Mouse (Mus musculus): ENCODE measurements around the gene Agmat. TPM values are rescaled to one million over a fixed set of nuclear protein-coding genes. Genes with fewer than 3 reads are reported as not detected.
A peak's percentile ranks its signal among the peaks of the same experiment; 100 is the strongest.

The Agmat gene
- polyA plus RNA-seq, 2 experiments, result 11.2 to 18.7 TPM

- Histone ChIP-seq H3K4me1 (replicated peaks; ENCODE audit: control insufficient read depth in 2 of 2, insufficient read depth in 2 of 2, low read length in 1 of 2) (peaks cover 5 to 8% of the 10 kb centered on the region in 2 experiments; a peak in 3 of 4 replicates), H3K36me3 (replicated peaks; ENCODE audit: control insufficient read depth, insufficient read depth, low read depth) (no peaks in the 10 kb centered on the region), H3K4me3 (ENCODE audit: insufficient read depth in 1 of 2, low read depth in 2 of 2, low read length in 2 of 2) (no peak overlapping the region), H3K9ac (replicated peaks) (no peak overlapping the region), H3K4me2 (ENCODE audit: low read depth) (no peak overlapping the region), H3K9me3 (ENCODE audit: control insufficient read depth, low read length) (no peaks in the 10 kb centered on the region), H3K27ac (no peak overlapping the region; the same call in 1 of the 2 replicates), H3K27me3 (ENCODE audit: control insufficient read depth, insufficient read depth, low read length) (no peaks in the 10 kb centered on the region)
- 60% methylated on average over 5 of the region's 5 CpGs for WGBS (ENCODE audit: insufficient replicate concordance)
- no peak for DNase-seq (ENCODE audit: low read depth in 3 of 3, low spot score in 3 of 3)
- ATAC-seq (ENCODE audit: insufficient read depth), result peak; percentile 12; the same call in 1 of the 2 replicates
- TF ChIP-seq CTCF (IDR thresholded peaks at IDR 0.05; ENCODE audit: low read depth) (no peak), EP300 (IDR thresholded peaks at IDR 0.05; ENCODE audit: low read depth) (no peak)
Observed at GRCm38 (mm10) chr4:141731766-141732165, 14.7 kb upstream of the Agmat start.

GRCm38 (mm10) chr4:141734446-141735205 lies 11.8 kb upstream of the Agmat start:
- peak overlapping the region; percentile 6 for H3K9ac ChIP-seq (replicated peaks)
- no peaks in the 10 kb centered on the region for H3K27me3 ChIP-seq (ENCODE audit: control insufficient read depth, insufficient read depth, low read length)
- peaks cover 5% of the 10 kb centered on the region in 2 experiments; a peak in 3 of 4 replicates for H3K4me1 ChIP-seq (replicated peaks; ENCODE audit: control insufficient read depth in 2 of 2, insufficient read depth in 2 of 2, low read length in 1 of 2)
- peak overlapping the region; percentile 32 to 37; a peak in 3 of 4 replicates for H3K4me3 ChIP-seq (ENCODE audit: insufficient read depth in 1 of 2, low read depth in 2 of 2, low read length in 2 of 2)
- H3K36me3 ChIP-seq (replicated peaks; ENCODE audit: control insufficient read depth, insufficient read depth, low read depth), result no peaks in the 10 kb centered on the region
- H3K9me3 ChIP-seq (ENCODE audit: control insufficient read depth, low read length), result no peaks in the 10 kb centered on the region
- H3K27ac ChIP-seq, result no peak overlapping the region; the same call in 1 of the 2 replicates
- H3K4me2 ChIP-seq (ENCODE audit: low read depth), result peak overlapping the region; percentile 64
- TF ChIP-seq EP300 (IDR thresholded peaks at IDR 0.05; ENCODE audit: low read depth) (no peak), CTCF (IDR thresholded peaks at IDR 0.05; ENCODE audit: low read depth) (no peak)
- 10% methylated on average over 24 of the region's 24 CpGs for WGBS (ENCODE audit: insufficient replicate concordance)
- DNase-seq (ENCODE audit: low read depth in 3 of 3, low spot score in 3 of 3), result peak; percentile 85
- ATAC-seq (ENCODE audit: insufficient read depth), result peak; percentile 92

GRCm38 (mm10) chr4:141735206-141735560 lies 11.3 kb upstream of the Agmat start:
- Histone ChIP-seq H3K36me3 (replicated peaks; ENCODE audit: control insufficient read depth, insufficient read depth, low read depth) (no peaks in the 10 kb centered on the region), H3K27ac (no peak overlapping the region), H3K4me2 (ENCODE audit: low read depth) (peak overlapping the region; percentile 64; the same call in 1 of the 2 replicates), H3K9me3 (ENCODE audit: control insufficient read depth, low read length) (no peaks in the 10 kb centered on the region), H3K4me1 (replicated peaks; ENCODE audit: control insufficient read depth in 2 of 2, insufficient read depth in 2 of 2, low read length in 1 of 2) (peaks cover 5% of the 10 kb centered on the region in 2 experiments; a peak in 3 of 4 replicates), H3K9ac (replicated peaks) (no peak overlapping the region), H3K4me3 (ENCODE audit: insufficient read depth in 1 of 2, low read depth in 2 of 2, low read length in 2 of 2) (peak overlapping the region; percentile 15 to 37; a peak in 2 of 4 replicates), H3K27me3 (ENCODE audit: control insufficient read depth, insufficient read depth, low read length) (no peaks in the 10 kb centered on the region)
- TF ChIP-seq CTCF (IDR thresholded peaks at IDR 0.05; ENCODE audit: low read depth) (no peak), EP300 (IDR thresholded peaks at IDR 0.05; ENCODE audit: low read depth) (no peak)
- DNase-seq (ENCODE audit: low read depth in 3 of 3, low spot score in 3 of 3), result no peak
- ATAC-seq (ENCODE audit: insufficient read depth), result no peak
- WGBS (ENCODE audit: insufficient replicate concordance), result 29% methylated on average over 9 of the region's 9 CpGs

- DNase-seq (ENCODE audit: low read depth in 3 of 3, low spot score in 3 of 3), result no peak
- Histone ChIP-seq H3K9me3 (ENCODE audit: control insufficient read depth, low read length) (no peaks in the 10 kb centered on the region), H3K36me3 (replicated peaks; ENCODE audit: control insufficient read depth, insufficient read depth, low read depth) (no peaks in the 10 kb centered on the region), H3K9ac (replicated peaks) (no peak overlapping the region), H3K4me1 (replicated peaks; ENCODE audit: control insufficient read depth in 2 of 2, insufficient read depth in 2 of 2, low read length in 1 of 2) (peaks cover 5 to 11% of the 10 kb centered on the region in 2 experiments; a peak in 3 of 4 replicates), H3K27ac (no peak overlapping the region), H3K4me2 (ENCODE audit: low read depth) (no peak overlapping the region), H3K4me3 (ENCODE audit: insufficient read depth in 1 of 2, low read depth in 2 of 2, low read length in 2 of 2) (no peak overlapping the region), H3K27me3 (ENCODE audit: control insufficient read depth, insufficient read depth, low read length) (no peaks in the 10 kb centered on the region)
- ATAC-seq (ENCODE audit: insufficient read depth), result no peak
- no peak for TF ChIP-seq CTCF (IDR thresholded peaks at IDR 0.05; ENCODE audit: low read depth)
- no peak for TF ChIP-seq EP300 (IDR thresholded peaks at IDR 0.05; ENCODE audit: low read depth)
- WGBS (ENCODE audit: insufficient replicate concordance), result 42% methylated on average over 4 of the region's 4 CpGs
Observed at GRCm38 (mm10) chr4:141736856-141737255, 9.6 kb upstream of the Agmat start.

- Histone ChIP-seq H3K9me3 (ENCODE audit: control insufficient read depth, low read length) (no peaks in the 10 kb centered on the region), H3K4me3 (ENCODE audit: insufficient read depth in 1 of 2, low read depth in 2 of 2, low read length in 2 of 2) (no peak overlapping the region), H3K27ac (no peak overlapping the region), H3K27me3 (ENCODE audit: control insufficient read depth, insufficient read depth, low read length) (no peaks in the 10 kb centered on the region), H3K4me2 (ENCODE audit: low read depth) (no peak overlapping the region), H3K36me3 (replicated peaks; ENCODE audit: control insufficient read depth, insufficient read depth, low read depth) (no peaks in the 10 kb centered on the region), H3K9ac (replicated peaks) (no peak overlapping the region), H3K4me1 (replicated peaks; ENCODE audit: control insufficient read depth in 2 of 2, insufficient read depth in 2 of 2, low read length in 1 of 2) (peaks cover 5 to 14% of the 10 kb centered on the region in 2 experiments; a peak in 3 of 4 replicates)
- DNase-seq (ENCODE audit: low read depth in 3 of 3, low spot score in 3 of 3), result no peak
- no peak for ATAC-seq (ENCODE audit: insufficient read depth)
- WGBS (ENCODE audit: insufficient replicate concordance), result 64% methylated on average over 8 of the region's 8 CpGs
- TF ChIP-seq EP300 (IDR thresholded peaks at IDR 0.05; ENCODE audit: low read depth) (no peak), CTCF (IDR thresholded peaks at IDR 0.05; ENCODE audit: low read depth) (no peak)
Observed at GRCm38 (mm10) chr4:141738015-141738414, 8.5 kb upstream of the Agmat start.
